Mouse (Mus musculus) stomach, embryonic 14.5 days (tissue): ENCODE data around the gene Rnf224. TPM values are rescaled to one million over a fixed set of nuclear protein-coding genes. Genes with fewer than 3 reads are reported as not detected.

Experiments used
- ATAC-seq: fragments of 200-750 bp; cut with Nextera tagmentation; 2 replicates; pipeline ENCODE4 v1.8.0; 2017; ENCODE audit warnings: low read depth, moderate TSS enrichment; ENCODE audit not compliant: insufficient number of reproducible peaks, insufficient read depth, low FRiP score
- H3K27ac ChIP-seq: fragments of 300-500 bp; sonication (generic); 2 replicates; pipeline ENCODE4 v1.5.1; 2014; ENCODE audit warnings: mild to moderate bottlenecking, low read length, moderate library complexity, mixed read lengths
- H3K27me3 ChIP-seq: fragments of 300-500 bp; sonication (generic); 2 replicates; pipeline ENCODE4 v1.6.1; 2014; ENCODE audit warnings: low read length, control low read depth, mixed read lengths; ENCODE audit not compliant: control insufficient read depth, insufficient read depth
- H3K36me3 ChIP-seq: fragments of 300-500 bp; sonication (generic); 2 replicates; pipeline ENCODE4 v1.6.1; 2014; ENCODE audit warnings: mild to moderate bottlenecking, control low read depth, low read length, moderate library complexity, mixed read lengths; ENCODE audit not compliant: control insufficient read depth, insufficient read depth
- H3K4me1 ChIP-seq: fragments of 300-500 bp; sonication (generic); 2 replicates; pipeline ENCODE4 v1.6.1; 2014; ENCODE audit warnings: low read length, control low read depth, mixed read lengths; ENCODE audit not compliant: control insufficient read depth, insufficient read depth
- H3K4me2 ChIP-seq: fragments of 300-500 bp; sonication (generic); replicated peaks from 2 replicates; pipeline ENCODE4 v1.6.1; 2014; ENCODE audit warnings: low read depth, low read length, control low read depth
- H3K4me3 ChIP-seq: fragments of 300-500 bp; sonication (generic); 2 replicates; pipeline ENCODE4 v1.5.1; 2014; ENCODE audit warnings: low read depth, low read length, control low read depth
- H3K9ac ChIP-seq: fragments of 300-500 bp; sonication (generic); replicated peaks from 2 replicates; pipeline ENCODE4 v1.6.1; 2014; ENCODE audit warnings: low read depth, mild to moderate bottlenecking, control low read depth, low read length, moderate library complexity, mixed read lengths
- H3K9me3 ChIP-seq: fragments of 300-500 bp; sonication (generic); 2 replicates; pipeline ENCODE4 v1.6.1; 2016; ENCODE audit warnings: low read depth, low read length, control low read depth; ENCODE audit not compliant: control insufficient read depth
- WGBS: fragments of 180-500 bp; shearing (Covaris S2); extraction: QIAGEN DNeasy Blood & Tissue Kit; methylation state at CpG from one replicate; pipeline ENCODE4 v1.1.7; 2014; 5-methylcytosine and 5-hydroxymethylcytosine counted together
- polyA plus RNA-seq: library from polyadenylated mRNA; unstranded; fragments of >200 nt; fragmentation: Nextera tagmentation; extraction: Ambion mirVana; gene quantifications from 2 replicates; pipeline ENCODE4 v1.2.1, GENCODE M21; 2014

The Rnf224 gene
- polyA plus RNA-seq, 1 experiment from 2014 or later = not detected

GRCm38 (mm10) chr2:25238106-25238505, 1.5 kb upstream of the Rnf224 start:
- H3K4me2 ChIP-seq = no peak overlapping the region
- H3K9ac ChIP-seq = no peak overlapping the region
- H3K27me3 ChIP-seq = 0 out of 2 replicates have a peak, but pooled peaks cover 11% of the 10 kb centered on the region
- no peaks in the 10 kb centered on the region for H3K9me3 ChIP-seq
- H3K27ac ChIP-seq = no peak overlapping the region
- H3K4me1 ChIP-seq = peaks cover 18% of the 10 kb centered on the region; the same call in 1 of the 2 replicates
- no peaks in the 10 kb centered on the region for H3K36me3 ChIP-seq
- ATAC-seq = no peak
- no peak overlapping the region for H3K4me3 ChIP-seq

- Histone ChIP-seq H3K4me2 (no peak overlapping the region), H3K36me3 (no peaks in the 10 kb centered on the region), H3K9ac (no peak overlapping the region), H3K4me1 (peaks cover 18% of the 10 kb centered on the region; the same call in 1 of the 2 replicates), H3K9me3 (no peaks in the 10 kb centered on the region), H3K4me3 (no peak overlapping the region), H3K27me3 (0 out of 2 replicates have a peak, but pooled peaks cover 8% of the 10 kb centered on the region), H3K27ac (no peak overlapping the region)
- no peak for ATAC-seq
- 60% methylated on average over 4 of the region's 4 CpGs for WGBS
Measured at GRCm38 (mm10) chr2:25237522-25237921, 935 bp upstream of the Rnf224 start.

DNA sequence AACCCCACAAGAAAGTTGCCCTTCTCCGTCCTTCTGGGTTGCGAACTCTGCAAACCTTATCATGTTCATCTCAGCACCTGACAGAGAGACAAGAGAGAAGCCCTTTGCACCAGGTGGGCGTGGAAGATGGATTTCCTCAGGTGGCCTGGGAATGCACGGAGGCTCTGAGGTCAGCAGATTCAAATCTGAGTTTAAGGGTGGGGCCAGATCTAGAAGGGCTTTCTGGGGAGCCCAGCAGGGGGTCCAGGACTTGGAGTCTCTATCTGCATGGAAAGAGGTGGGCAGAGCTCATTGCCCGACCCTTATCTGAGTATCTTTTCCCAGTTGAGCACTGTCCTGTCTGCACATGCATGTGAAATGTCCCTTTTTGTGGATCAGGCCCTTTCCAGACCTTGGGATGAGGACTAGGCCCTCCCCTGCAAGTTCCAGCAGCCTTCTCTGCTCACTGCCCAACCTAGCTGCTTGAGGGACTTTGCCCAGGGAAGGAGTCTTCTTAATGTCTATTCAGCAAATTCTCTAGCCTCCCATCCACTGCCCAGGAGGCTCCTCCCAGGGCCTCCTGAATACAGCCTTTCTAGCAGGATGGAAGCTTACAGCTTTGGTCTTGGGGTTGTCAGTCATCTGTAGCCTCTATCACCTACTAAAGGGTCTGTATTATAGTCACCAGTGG, 1.9 kb downstream of the Rnf224 start:
- no peaks in the 10 kb centered on the region for H3K27me3 ChIP-seq
- no peak overlapping the region for H3K4me3 ChIP-seq
- no peak overlapping the region for H3K27ac ChIP-seq
- H3K36me3 ChIP-seq = no peaks in the 10 kb centered on the region
- 0 out of 2 replicates have a peak, but pooled peaks cover 4% of the 10 kb centered on the region for H3K4me1 ChIP-seq
- no peak overlapping the region for H3K4me2 ChIP-seq
- WGBS = 56% methylated on average over 5 of the region's 5 CpGs
- H3K9ac ChIP-seq = no peak overlapping the region
- no peaks in the 10 kb centered on the region for H3K9me3 ChIP-seq
- no peak for ATAC-seq

DNA sequence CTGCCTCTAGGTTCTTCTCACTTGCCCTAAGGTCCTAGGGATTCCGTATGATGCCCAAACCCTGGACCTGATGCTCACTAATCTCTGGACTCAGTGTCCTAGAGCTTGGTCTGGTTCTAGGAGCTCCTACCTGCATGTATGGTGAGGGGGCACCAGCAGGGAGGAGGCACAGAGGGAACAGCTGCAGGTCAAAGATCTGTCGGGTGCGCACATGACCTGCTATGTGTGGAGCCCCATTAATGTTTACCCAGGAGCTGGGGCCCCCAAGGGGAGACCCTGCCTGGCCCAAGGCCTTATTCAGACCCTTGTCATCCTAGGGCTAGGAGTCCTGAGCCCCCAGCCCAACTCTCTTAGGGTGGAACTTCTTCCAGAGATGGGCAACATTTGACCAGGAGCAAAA, 2.5 kb downstream of the Rnf224 start, which contains the start of gene Slc34a3:
Gene Slc34a3 (minus strand): TSS at position 315 of the 400 bp plus-strand sequence.
- Histone ChIP-seq H3K27ac (no peak within 1 kb of the TSS), H3K9ac (no peak within 1 kb of the TSS), H3K36me3 (no peaks in the 10 kb centered on the region), H3K4me1 (0 out of 2 replicates have a peak, but pooled peaks cover 4% of the 10 kb centered on the region), H3K4me3 (no peak within 1 kb of the TSS), H3K9me3 (no peaks in the 10 kb centered on the region), H3K27me3 (no peaks in the 10 kb centered on the region), H3K4me2 (no peak within 1 kb of the TSS)
- 65% methylated on average over 3 of the region's 3 CpGs for WGBS
- no peak for ATAC-seq

DNA sequence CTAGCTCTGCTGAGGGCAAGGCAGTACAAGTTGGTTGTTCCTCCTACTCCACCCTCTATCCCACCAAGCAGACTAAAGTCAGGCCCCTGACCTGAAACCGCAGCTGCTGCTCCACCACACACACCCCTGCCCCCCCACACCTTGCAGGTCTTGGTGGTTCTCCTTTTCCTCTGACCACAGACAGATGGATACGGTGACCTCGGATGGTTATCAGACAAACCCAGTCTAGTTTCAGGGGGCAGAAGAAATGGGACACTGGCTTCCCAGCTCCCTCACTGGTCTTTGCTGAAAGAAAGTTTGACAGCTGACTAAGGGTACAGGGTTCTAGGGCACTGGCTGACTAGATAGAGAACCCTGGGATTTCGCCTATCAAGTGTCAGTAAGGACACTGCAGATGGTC, 3.2 kb downstream of the Rnf224 start:
- no peak overlapping the region for H3K27ac ChIP-seq
- ATAC-seq = no peak

DNA sequence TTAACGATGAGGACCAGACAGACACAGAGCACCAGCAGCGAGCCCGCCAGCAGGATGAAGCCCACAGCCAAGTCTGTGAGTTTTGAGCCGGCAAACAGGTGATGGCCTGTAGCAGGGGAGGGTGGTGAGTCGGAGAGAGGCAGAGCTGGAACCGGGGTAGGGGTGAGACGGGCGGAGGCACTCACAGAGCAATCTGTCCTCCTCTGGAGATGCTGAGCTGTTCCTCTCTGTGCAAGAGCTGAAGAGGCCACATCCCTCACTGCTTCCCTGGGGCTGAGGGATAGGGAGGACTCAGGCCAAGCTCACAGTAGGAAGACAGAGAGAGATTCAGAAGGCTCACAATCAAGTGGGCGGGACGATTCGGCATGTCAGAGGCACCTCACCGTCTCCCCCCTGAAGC, 5.5 kb downstream of the Rnf224 start:
- no peaks in the 10 kb centered on the region for H3K36me3 ChIP-seq
- no peak overlapping the region for H3K27ac ChIP-seq
- no peak overlapping the region for H3K9ac ChIP-seq
- no peak for ATAC-seq
- no peaks in the 10 kb centered on the region for H3K4me1 ChIP-seq
- 57% methylated on average over 12 of the region's 12 CpGs for WGBS
- H3K9me3 ChIP-seq = no peaks in the 10 kb centered on the region
- H3K4me2 ChIP-seq = no peak overlapping the region
- H3K4me3 ChIP-seq = no peak overlapping the region
- H3K27me3 ChIP-seq = no peaks in the 10 kb centered on the region

More for the DNA sequence above, 3.2 kb downstream of the Rnf224 start:
- no peaks in the 10 kb centered on the region for H3K27me3 ChIP-seq
- 78% methylated on average over 4 of the region's 4 CpGs for WGBS
- H3K4me1 ChIP-seq = 0 out of 2 replicates have a peak, but pooled peaks cover 4% of the 10 kb centered on the region
- no peak overlapping the region for H3K9ac ChIP-seq
- no peak overlapping the region for H3K4me2 ChIP-seq
- no peaks in the 10 kb centered on the region for H3K36me3 ChIP-seq
- H3K4me3 ChIP-seq = no peak overlapping the region
- H3K9me3 ChIP-seq = no peaks in the 10 kb centered on the region

DNA sequence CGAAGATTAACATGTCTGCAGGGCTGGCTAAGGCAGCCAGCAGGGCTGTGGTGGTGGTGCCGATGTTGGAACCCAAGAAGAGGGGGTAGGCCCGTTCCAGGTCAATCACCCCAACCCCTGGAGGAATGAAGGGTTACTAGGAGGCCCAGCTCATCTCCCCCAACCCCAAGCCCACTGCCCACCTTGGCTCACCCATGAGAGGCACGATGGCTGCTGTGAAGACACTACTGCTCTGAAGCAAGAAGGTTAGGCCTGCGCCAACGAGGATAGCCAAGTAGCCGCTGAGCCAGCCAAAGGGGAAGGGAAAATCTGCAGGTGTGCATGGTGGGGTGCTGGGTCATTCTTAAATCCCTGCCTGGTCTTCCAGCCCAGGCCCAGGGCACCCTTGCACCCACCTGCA, 6.0 kb downstream of the Rnf224 start:
- no peak overlapping the region for H3K27ac ChIP-seq
- 95% methylated on average over 7 of the region's 7 CpGs for WGBS

DNA sequence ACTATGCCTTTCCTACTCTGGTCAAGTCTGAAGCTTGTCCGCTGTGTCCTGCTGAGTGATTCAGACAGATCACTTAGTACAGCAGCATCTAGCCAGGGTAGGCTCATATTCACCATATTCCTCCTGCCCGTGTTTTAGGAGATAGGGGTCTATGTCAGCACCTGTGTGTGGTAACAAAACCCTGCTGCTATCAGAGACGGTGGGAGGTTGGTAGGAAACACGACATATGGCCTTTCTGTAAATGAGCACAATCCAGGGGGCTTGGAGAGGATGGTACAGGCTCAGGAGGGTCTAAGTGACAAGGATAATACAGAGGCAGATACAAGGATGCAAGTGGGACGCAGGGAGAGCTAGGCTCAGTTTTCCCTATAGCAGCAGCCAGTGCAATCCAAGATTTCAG, 7.0 kb downstream of the Rnf224 start:
- no peak overlapping the region for H3K4me3 ChIP-seq
- no peak overlapping the region for H3K4me2 ChIP-seq
- H3K9ac ChIP-seq = no peak overlapping the region
- no peaks in the 10 kb centered on the region for H3K36me3 ChIP-seq
- H3K4me1 ChIP-seq = peaks cover 5% of the 10 kb centered on the region; the same call in 1 of the 2 replicates
- ATAC-seq = no peak
- 83% methylated on average over 5 of the region's 5 CpGs for WGBS
- H3K27ac ChIP-seq = no peak overlapping the region
- H3K27me3 ChIP-seq = no peaks in the 10 kb centered on the region
- no peaks in the 10 kb centered on the region for H3K9me3 ChIP-seq

More for the DNA sequence above, 6.0 kb downstream of the Rnf224 start:
- Histone ChIP-seq H3K4me1 (peaks cover 4% of the 10 kb centered on the region; the same call in 1 of the 2 replicates), H3K4me2 (no peak overlapping the region), H3K9me3 (no peaks in the 10 kb centered on the region), H3K36me3 (no peaks in the 10 kb centered on the region), H3K4me3 (no peak overlapping the region), H3K9ac (no peak overlapping the region), H3K27me3 (no peaks in the 10 kb centered on the region)
- no peak for ATAC-seq
